Mouse (Mus musculus): ENCODE measurements around the gene Eme1. TPM values are rescaled to one million over a fixed set of nuclear protein-coding genes. Genes with fewer than 3 reads are reported as not detected.

Gene Eme1
- polyA plus RNA-seq, 1 experiment, result 31.3 TPM

DNA sequence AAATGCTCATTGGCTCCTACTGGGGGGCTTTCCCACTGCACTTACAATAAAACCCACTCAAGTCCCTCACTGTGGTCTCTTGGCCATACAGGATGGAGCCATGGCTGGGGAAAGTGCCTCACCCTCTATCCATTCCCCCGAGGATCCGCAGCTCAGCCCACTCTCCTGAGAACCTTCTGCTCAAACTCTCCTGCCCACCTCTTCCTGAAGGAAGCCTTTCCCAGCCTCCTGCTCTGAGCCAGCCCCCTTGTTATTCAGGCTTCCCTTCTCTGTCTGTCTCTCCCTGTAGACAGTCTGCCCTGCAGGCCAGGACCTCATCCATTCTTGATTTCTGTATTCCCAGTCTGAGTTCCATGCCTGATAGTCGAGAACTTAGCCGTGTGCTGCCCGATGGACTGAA is 21.2 kb upstream of the Eme1 start:
- TF ChIP-seq GATA1 (IDR thresholded peaks at IDR 0.05; ENCODE audit: low read length), result no peak

- no peak for TF ChIP-seq GATA1 (IDR thresholded peaks at IDR 0.05; ENCODE audit: low read length)
These were observed 11.5 kb upstream of the Eme1 start for GRCm38 (mm10) chr11:94665281-94665680.

GRCm38 (mm10) chr11:94661344-94661743 is 7.6 kb upstream of the Eme1 start:
- no peak for TF ChIP-seq GATA1 (IDR thresholded peaks at IDR 0.05; ENCODE audit: low read length)

- TF ChIP-seq GATA1 (IDR thresholded peaks at IDR 0.05; ENCODE audit: low read length), result no peak
These were observed 791 bp downstream of the Eme1 start for GRCm38 (mm10) chr11:94652973-94653372.

GRCm38 (mm10) chr11:94646457-94646856 is 7.3 kb downstream of the Eme1 start:
- no peak for TF ChIP-seq GATA1 (IDR thresholded peaks at IDR 0.05; ENCODE audit: low read length)

DNA sequence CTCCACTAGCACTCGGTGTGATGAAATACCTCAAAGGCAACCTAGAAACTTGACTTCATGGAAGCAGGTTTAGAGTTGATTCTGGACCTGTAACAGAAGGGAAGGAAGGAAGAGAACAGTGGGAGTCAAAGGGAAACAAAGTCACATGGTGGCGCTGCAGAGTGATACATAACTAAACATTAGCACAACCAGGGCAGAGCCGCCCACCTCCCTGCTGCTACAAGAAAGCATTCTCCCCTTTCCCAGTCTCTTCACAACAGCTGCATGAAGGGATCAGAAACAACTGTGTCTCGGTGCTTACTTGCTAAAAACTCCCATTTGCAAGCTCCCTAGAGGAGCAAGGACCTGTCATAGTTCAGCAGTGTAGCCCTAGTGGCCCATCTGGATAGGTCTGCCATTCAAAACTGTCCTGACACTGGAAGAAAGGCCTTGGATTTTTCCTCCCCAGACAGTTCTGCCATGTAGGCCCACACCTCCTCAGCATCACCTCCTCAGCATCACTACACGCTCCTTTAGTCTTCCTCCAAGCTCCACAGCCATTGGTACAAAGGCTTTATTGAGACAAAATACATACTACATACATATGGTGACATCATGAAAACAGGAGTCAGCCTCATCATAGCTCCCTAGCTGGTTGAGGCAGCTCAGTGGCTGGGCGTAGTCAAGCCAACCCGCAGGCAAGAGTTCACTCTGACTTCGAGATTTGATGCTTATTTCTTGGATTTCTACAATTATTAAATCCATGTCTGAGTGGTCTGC is 9.1 kb downstream of the Eme1 start:
- TF ChIP-seq GATA1 (IDR thresholded peaks at IDR 0.05; ENCODE audit: low read length), result no peak

- no peak for TF ChIP-seq GATA1 (IDR thresholded peaks at IDR 0.05; ENCODE audit: low read length)
These were observed 19.3 kb downstream of the Eme1 start for GRCm38 (mm10) chr11:94634431-94634830.

DNA sequence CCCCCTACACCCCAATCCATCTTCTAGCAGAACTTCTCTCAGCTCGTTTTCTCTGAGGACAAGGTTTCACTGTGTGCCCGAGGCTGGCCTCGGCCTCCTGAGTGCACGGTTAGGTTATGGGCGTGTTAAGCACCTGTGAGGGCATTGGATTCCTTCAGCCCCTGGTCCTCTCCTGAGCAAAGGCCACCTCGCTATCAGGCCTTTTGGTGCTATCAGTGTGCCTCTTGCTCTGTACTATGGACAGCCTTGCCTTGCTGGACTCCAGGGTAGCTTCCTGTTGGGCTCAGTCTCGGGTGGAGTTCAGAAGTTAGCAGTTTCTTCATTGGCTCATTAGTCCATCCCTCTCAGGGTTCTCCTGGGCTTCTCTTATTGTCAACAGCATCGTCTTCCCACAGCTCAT is 20.8 kb downstream of the Eme1 start:
- TF ChIP-seq GATA1 (IDR thresholded peaks at IDR 0.05; ENCODE audit: low read length), result no peak

GRCm38 (mm10) chr11:94631969-94632368 is 21.8 kb downstream of the Eme1 start:
- no peak for TF ChIP-seq GATA1 (IDR thresholded peaks at IDR 0.05; ENCODE audit: low read length)

DNA sequence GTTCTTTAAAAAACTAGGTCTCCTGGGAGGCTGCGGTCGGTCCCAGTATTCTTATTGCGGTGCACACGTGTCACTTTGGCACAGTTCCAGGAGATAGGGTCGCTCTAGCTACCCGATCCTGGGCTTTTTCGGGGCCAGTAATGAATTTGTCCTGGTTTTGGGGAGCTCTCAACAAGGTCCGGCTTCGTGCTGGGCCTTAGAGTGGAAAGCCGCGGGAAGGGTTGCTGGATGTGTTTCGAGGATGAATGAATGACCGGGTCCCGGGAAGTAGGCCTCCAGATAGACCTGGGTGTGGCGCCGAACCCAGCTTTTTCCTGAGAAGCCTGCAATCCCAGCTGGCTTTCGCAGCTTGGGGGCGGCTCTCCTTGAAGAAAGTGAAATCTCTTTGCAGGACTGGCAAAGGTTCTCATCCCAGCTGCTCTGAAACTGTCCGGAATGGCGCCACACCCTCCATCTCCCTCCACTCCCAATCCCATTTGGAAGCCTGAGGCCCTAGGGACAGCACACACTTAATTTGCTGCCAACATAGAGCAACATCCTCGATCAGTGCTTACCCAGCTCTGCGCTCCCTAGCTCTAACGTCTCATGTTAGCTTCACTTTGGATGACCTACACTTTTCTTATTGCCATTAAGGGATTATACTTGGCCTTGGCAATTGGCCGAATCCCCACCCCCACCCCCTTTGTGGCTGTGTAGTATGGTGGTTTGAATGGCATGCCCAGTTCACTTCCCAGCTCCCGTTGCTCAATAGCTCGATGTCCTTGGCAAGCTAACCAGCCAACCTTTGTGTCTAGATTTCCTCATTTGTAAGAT is 23.4 kb downstream of the Eme1 start:
- TF ChIP-seq GATA1 (IDR thresholded peaks at IDR 0.05; ENCODE audit: low read length), result no peak

- no peak for TF ChIP-seq GATA1 (IDR thresholded peaks at IDR 0.05; ENCODE audit: low read length)
These were observed 23.9 kb downstream of the Eme1 start for GRCm38 (mm10) chr11:94629884-94630198.

DNA sequence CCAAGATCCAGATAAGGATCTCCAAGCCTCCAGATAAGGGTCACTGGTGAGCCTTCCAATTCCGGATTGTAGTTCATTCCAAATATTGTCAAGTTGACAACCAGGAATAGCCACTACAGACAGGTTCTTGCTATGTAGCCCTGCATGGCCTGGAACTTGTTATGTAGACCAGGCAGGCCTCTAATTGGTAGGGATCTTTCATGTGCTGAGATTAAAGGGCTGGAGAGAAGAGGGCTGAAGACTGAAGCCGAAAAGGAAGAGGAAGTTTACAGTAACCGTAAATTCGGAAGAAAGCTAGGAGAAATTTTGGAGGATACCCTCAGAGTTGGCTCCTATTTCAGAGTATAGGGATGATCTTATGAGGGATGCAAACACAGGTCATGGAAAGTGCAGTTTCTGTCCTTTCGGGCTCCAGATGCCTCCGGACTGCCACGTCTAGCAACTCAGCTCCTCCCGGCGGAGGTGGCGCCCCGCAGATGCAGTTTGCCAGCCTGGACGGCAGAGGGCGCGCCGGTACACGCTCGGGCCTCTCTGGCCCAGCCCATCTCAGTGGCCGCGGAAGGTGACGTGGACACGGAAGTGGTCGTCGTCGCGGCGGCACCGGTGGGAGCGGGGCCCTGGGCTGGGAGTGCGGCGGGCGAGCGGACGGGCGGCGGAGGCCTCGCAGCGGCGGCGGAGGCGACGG is 24.4 kb downstream of the Eme1 start, which contains the start of gene Lrrc59:
Gene Lrrc59, plus strand, starts transcription at position 569 of the 685 bp plus-strand sequence.
- no peak for TF ChIP-seq GATA1 (IDR thresholded peaks at IDR 0.05; ENCODE audit: low read length)

GRCm38 (mm10) chr11:94622162-94622561 is 31.6 kb downstream of the Eme1 start:
- TF ChIP-seq GATA1 (IDR thresholded peaks at IDR 0.05; ENCODE audit: low read length), result no peak

DNA sequence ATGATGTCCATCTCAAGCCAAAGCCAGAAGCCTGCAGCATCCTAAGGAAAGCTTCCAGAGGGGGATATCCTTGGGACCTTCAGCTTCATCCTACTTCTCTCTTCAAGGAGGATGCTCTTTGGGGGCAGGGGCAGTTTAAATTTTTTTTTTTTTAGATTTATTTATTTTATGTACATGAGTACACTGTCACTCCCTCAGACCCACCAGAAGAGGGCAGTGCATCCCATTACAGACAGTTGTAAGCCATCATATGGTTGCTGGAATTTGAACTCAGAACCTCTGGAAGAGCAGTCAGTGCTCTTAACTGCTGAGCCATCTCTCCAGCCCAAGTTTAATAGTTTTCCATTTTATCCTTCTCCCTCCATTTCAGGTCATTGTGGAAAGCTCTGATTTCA is 32.3 kb downstream of the Eme1 start:
- TF ChIP-seq GATA1 (IDR thresholded peaks at IDR 0.05; ENCODE audit: low read length), result no peak

GRCm38 (mm10) chr11:94620766-94621457 is 32.9 kb downstream of the Eme1 start:
- TF ChIP-seq GATA1 (IDR thresholded peaks at IDR 0.05; ENCODE audit: low read length), result no peak

DNA sequence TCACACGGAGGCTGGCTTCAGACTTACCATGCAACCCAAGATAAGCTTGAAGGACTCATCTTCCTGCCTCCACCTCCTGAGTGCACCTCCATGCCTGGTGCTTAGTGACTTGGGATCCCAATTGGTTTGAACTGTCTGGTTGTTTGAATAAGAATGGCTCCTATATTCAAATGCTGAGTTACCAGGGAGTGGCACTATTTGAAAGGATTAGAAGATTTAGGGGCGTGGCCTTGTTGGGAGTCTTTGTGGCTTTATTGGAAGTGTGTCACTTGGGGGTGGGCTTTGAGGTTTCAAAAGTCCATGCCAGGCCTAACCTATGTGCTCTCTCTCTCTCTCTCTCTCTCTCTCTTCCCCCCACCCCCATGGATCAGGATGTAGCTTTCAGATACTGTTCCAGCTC is 36.1 kb downstream of the Eme1 start:
- no peak for TF ChIP-seq GATA1 (IDR thresholded peaks at IDR 0.05; ENCODE audit: low read length)

All from G1E-ER4 (cell line).